Mouse (Mus musculus) small intestine, adult 2 months (tissue): ENCODE measurements around the gene Abcb8.

Experiments used
- CTCF ChIP-seq: fragments of 200-500 bp; IDR thresholded peaks from 2 replicates; pipeline ENCODE4 v1.5.1; 2012; ENCODE audit warnings: low read depth, mild to moderate bottlenecking, control low read depth, inconsistent platforms, low read length, moderate library complexity, mixed read lengths; ENCODE audit not compliant: insufficient replicate concordance, insufficient read length; ENCODE audit errors: extremely low read depth
- POLR2A ChIP-seq: fragments of 200-500 bp; IDR thresholded peaks from 2 replicates; pipeline ENCODE4 v1.6.1; 2012; ENCODE audit warnings: low read depth, mild to moderate bottlenecking, control low read depth, inconsistent platforms, low read length, moderate library complexity

GRCm38 (mm10) chr5:24426037-24426432 lies 32.6 kb downstream of the Abcb8 start:
- TF ChIP-seq CTCF: no peak
- TF ChIP-seq POLR2A: no peak
